Mouse (Mus musculus): ENCODE data around the gene Il1rl1.

Gene Il1rl1

DNA sequence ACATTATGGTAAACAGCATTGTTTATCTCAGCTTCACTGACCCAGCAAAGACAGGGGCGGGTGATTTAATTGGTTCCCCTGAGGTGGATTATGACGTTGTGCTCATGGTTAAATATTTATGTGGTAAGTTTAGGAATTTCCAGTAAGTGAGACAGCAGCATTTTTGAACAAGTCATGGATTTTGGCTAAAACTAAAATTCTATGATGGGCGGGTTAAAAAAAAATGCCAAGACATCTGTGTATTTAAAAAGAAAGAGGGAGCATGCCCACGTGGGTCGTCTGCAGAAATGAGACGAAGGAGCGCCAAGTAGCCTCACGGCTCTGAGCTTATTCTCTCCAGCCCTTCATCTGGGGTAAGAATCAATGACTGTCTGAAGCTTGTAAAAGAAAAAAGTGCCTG is 10.1 kb downstream of the Il1rl1 start:
- no peak for DNase-seq

DNA sequence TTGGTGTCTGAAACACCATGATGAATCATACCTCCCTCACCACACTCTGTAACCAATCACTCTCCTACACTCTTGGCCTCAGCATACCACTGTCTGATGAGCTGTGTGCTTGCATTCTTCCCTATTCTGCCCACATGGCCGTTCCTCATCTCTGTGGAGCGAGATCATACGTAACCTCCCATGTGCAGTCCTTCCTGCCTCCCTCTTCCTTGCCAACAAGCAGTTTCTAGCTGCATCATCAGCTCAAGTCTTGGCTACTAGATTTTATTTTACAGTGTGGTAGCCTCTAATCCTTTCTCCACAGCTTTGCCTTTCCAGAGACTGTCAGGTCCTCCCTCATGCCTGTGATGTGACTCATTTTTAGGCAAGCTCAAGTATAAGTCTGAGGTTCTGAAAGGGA is 15.4 kb downstream of the Il1rl1 start:
- no peak for DNase-seq

DNA sequence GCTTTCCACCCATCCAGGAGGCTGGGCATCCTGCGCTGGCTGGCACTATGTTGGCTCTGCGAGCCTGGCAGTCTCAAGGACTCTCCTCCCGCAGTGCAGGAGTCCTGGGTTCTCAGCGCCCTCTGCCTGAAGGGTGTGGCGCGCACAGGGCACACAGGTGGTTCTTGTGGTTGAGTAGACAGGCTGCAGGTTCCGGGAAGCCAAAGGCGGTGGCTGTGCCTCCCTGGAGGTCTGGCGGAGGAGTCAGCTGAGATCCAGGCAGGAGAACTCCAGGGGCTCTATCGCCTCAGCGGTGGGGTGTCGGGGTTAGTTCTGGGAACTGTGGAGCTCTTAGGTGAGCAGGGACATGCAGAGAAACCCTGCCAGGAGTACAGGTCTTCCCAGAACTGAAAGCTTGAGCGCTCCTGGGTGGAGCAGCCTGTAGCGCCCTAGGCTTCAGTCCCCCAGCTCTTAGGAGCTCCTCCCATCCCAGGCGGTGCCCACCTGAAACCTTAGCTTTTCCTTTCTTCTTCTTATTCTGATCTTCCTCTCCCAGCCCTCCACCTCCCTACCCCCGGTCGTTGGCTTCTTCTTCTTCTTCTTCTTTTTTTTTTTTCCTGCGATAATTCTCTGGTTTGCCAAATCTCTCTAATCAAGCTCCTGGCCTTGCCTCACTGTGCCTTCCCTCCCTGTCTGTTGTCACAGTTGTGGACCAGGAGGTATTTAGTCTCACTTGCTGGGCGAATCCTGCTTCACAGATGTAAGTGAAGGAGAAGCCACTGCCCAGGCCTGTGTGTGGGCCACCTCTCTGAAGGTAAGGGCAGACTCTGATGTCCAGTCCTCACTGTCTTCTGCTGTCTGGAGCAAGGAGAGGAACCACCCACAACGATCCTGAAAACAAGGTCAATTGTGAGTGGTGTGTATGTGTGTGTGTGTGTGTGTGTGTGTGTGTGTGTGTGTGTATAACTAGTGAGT is 36.4 kb downstream of the Il1rl1 start, which contains the start of gene Il18r1:
Gene Il18r1 (plus strand): TSS at position 76 of the 954 bp plus-strand sequence.
- peak; percentile 42 for DNase-seq

DNA sequence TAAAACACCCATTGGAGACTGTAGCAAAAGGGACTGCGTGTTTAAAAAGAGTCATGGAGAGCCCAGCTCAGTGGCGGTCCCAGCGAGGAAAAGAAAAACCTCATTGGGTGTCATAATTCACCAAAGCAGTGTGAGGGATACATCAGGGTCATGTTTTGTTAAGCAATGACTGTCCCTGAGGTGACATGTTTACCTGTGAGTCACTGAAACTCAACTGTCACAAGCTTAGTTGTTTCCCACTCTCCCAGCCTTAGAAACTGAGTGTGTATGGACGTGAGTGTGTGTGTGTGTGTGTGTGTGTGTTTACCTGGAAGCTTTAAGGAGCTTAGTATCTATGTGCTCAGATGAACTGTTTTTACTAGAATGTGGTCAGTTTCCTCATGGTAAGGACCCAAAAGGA is 37.9 kb downstream of the Il1rl1 start:
- DNase-seq: no peak

DNA sequence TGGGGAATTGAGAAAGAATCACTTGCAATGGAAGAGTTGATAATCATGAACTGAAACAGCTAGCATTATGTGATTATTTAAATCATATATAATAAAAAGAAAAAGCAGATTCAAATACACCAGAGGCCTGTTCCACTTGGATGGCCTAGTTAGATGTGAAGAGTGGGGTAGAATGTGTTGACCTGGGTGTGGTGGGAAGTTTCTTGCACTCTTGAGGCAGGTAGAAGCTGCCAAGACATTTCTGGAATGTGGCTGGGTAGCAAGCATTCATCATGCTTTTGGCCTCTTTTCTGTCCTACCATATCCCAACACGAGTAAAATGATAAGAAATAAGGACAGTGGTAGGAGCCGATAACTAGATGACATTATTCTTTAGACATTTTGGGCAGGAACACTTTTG is 39.4 kb downstream of the Il1rl1 start:
- no peak for DNase-seq

DNA sequence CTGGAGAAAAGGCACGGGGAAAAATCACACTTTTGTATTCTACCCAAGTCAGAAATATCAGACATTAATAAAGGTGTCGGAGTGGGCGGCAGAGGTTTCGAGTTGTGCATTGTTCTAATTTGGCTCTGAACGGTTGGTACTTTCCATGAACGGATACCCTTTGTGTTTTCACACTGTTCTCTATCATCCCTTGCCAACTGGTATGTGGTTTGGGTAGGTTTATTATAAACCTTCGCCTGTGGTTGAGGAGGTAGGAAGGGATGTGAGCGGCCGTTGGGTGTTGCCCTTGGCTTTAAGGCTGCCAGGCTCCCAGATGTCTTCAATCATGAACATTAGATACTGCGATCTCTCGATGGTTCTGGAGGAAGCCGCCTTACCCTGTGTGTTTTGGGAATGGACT is 40.5 kb downstream of the Il1rl1 start:
- DNase-seq: no peak

DNA sequence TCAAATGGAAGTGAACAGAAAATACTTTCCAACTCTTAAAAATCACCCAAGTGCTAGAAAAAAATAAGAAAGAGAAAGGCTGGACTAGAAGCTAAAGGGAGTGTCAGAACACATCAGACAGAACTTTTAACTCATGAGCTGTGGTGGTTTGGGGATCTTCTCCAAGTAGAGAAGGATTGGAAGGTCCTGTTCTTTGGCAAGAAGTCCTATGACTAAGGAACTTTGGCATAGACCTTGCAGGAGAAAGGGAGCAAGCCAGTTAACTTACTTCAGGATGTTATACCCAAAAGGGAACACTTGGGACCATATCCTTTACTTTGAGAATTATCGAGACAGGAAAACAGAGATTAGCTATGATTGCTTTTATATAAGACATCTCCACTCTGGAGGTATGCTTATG is 43.0 kb downstream of the Il1rl1 start:
- no peak for DNase-seq

DNA sequence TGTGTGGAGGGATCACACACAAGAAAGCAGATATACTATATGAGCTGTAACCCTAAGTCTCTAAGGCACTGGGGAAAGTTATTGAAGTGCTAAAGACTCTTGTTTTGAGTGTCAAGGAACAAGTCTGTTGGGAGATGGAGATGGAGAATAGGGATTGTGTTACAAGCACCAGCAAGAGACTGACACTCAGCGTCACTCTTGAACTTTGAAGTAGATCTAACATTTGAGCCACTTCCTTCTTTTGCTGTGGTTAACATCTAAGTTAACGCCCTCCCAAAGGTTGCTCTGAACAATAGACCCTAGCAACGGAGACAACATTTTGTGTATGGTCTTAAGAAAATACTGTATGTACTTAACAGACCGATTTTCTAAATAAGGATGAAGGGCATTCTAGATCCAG is 44.3 kb downstream of the Il1rl1 start:
- DNase-seq: no peak

DNA sequence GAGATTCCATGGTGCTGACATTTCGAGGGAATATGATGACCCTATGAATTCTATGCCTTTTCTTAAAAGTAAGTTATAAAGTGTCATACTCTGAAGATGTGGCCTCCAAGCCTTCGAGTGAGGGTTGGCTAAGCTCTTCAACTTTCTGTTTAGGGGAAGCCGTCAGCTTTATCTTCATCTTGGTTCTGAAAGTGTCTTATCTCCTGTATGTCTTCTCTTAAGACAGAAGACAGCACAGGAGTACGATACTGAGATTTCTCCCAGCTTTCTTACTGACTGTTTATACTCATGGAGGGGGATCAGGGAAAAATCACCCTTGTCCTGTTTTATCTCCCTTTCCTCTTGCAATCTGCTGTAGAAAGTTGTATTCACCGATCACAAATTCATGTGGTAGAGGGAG is 45.0 kb downstream of the Il1rl1 start:
- no peak for DNase-seq

DNA sequence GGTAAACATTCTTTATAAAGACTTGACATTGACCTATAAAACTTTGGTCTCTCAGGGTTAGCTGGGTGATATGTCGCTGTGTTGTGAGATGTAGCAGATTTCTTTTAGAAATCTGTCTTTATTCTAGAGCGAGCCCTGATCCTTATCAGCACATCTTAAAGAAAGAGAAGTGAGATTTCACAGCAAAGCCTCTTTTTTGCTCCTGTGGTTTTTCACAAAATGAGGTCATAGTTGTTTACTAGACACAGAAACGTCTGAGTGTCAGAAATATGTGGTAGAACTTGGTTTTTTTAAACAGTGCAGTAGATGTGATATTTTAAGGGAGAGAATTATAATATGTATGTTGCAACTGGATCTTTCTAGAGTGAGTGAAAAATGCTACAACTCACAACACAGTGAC is 46.3 kb downstream of the Il1rl1 start:
- DNase-seq: no peak

DNA sequence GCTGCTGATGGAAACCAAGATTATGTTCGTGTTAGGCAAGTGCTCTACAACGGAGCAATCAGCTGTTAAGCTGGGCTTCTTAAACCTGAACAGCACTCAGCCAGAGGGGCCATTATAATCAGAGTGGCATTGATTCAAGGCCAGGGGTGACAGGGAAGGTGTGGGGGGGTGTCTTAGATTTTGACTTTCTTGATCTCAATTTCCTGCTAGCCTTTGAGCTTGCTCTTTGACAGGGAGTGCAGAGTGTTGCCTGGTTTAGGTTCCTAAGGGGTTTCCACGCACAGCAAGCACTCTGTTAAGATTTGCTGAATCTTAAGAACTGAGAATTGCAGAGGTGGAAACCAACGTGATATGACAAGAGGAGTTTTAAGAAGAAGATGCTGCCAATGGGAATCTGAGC is 47.4 kb downstream of the Il1rl1 start:
- no peak for DNase-seq

DNA sequence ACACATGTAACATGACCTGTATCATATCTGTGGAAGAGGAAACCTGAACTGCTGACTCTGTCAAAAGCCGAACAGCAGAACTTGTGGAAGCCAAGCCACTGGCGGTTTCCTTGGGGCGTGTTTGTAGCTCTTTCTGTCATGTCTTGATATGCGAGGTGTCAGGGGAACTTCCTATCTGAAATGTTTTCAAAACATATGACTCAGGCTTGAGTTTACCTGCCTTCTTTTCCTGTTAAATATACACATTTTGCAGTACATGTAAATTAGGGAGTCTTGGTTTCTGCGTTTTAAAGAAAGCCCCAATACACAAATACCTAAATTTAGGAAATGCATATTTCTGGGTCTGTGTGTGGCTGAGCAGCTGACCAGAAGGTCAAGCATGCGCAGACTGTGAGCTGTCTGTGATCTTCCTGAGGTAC is 50.1 kb downstream of the Il1rl1 start:
- DNase-seq: no peak

DNA sequence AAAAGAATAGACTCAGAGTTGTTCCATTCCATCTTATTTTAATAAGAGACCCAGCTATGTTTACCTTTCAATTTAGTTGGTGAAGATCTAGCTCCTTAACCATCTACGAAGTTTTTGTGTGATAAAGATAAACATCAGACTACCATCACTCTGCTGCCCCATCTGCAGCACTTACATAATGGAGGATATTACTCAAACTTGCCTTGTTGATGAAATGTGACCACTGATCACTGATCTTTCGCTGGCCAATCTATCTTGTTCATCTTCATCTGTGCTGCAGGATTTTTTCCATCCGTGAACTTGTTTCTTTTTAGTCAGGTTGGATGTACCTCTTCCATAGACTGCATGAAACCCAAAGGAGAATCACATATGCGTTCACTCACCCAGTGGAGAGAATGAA is 65.2 kb downstream of the Il1rl1 start:
- no peak for DNase-seq

DNA sequence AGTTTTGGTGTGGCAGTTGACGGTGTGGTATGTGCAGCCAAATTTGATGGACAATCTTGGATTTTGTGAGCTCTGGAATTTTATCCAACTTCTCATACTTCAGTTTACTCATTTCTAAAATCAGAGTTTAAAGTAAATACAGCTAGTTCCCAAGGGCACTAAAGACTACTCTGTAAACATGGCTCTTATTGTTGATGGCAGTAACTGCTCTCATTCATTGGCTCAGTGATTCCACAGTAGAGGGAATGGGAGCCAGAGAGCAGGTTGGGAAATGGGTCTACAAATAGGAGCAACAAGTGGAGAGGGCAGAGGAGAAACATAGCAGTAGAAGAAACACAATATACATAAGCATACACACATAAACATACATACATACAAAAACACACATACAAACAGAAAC is 70.3 kb downstream of the Il1rl1 start:
- DNase-seq: no peak

DNA sequence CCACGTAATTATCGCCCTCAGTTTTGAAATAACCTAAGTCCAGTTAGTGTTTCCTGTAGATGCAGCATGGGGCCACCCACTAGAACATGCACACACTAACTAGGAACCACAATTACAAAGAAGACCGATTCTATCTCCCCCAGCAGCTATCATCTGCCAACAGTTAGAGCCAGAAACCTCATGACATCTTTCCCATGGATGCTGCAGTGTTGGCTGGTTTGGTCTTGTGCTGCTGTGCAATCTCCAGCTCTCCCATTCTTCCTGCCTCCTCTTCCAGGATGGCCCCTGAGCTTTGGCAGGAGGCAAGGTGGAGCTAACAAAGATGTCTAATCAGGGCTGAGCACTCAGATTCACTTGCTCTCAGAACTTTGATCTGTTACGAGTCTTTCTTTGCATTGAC is 71.8 kb downstream of the Il1rl1 start:
- DNase-seq: no peak

DNA sequence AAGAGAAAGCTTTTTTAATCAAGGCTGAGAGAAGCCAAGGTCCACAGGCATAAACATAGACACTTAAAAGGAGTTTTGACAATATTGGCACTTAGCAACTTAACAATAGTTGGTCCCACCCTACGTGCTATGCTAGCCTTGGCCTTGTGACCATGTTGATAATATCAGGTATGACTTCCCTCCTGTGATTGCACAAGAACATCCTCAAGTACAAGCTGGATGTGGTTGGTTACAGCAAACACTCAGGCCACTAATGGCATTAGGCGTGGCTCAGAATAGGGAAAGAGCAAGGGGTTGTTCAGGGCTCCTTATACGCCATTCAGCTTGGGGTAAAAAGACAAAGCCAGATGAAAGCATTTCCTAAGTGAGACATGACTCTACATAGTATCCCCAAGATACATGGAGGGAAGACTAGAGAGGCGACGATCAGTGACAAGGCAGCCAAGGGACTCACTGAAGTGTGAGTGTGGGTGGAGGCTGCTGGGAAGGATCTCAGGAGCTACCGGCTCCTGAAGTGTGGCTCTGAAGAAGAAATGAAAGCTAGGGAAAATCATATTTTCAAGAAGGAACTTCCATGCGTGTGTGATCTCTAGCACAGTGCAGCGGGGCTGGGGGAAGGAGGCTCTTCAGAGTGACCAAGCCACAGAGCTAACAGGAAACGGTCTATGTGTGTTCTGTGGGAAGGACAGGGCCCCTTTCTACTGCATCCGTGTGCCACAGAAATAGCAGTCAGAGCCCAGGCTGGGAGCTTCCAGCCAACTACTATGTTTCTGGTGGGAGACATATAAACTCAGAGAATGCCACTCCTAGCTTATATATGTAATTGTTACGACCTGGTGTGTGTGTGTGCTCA is 72.4 kb downstream of the Il1rl1 start:
- no peak for DNase-seq

DNA sequence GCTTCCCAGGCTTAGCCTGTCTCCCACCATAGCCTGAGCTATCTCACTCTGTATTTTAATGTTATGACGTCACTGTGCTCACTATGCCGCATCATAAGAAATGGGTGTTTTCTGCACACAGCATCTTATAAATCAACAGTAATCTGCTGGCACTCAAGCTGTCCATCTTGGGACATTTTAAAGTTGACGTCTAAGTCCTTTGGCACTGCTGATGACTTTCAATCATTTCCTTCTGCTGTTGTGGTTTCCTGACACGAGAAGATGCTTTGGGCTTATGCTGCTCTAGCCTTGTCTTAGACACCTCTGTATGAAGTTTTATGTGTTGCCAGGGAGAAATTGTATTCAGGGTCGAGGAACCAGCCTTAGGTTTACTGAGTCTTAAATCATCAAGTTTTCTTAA is 75.2 kb downstream of the Il1rl1 start:
- no peak for DNase-seq
